Mouse (Mus musculus) CH12.LX (cell line): ENCODE data around the gene Rab29. TPM values are rescaled to one million over a fixed set of nuclear protein-coding genes. Genes with fewer than 3 reads are reported as not detected.
A peak's percentile ranks its signal among the peaks of the same experiment; 100 is the strongest.

Experiments used
- DNase-seq: peaks from one replicate; pipeline ENCODE4 v3.0.0-alpha.2; 2013; ENCODE audit errors: extremely low read depth
- H3K27ac ChIP-seq: 2 replicates; pipeline ENCODE4 v1.5.1; 2012; ENCODE audit warnings: low read depth, mild to moderate bottlenecking, control low read depth, moderate library complexity; ENCODE audit not compliant: insufficient read depth
- H3K27me3 ChIP-seq: replicated peaks from 2 replicates; pipeline ENCODE3; 2012; ENCODE audit warnings: inconsistent platforms
- H3K36me3 ChIP-seq, 2 experiments: replicated peaks in 1 of 2; 2 replicates each; pipeline versions ENCODE3 to v1.6.1; 2012; ENCODE audit warnings: inconsistent platforms in 1 of 2, low read length in 1 of 2, mild to moderate bottlenecking in 1 of 2, mixed read lengths in 1 of 2, moderate library complexity in 1 of 2; ENCODE audit not compliant: control insufficient read depth in 1 of 2, insufficient read depth in 1 of 2
- H3K4me1 ChIP-seq, 2 experiments: 2 replicates each; pipeline ENCODE4 v1.6.1; 2012; ENCODE audit warnings: inconsistent platforms in 1 of 2, moderate library complexity in 1 of 2; ENCODE audit not compliant: insufficient read depth in 2 of 2, control insufficient read depth in 1 of 2
- H3K4me2 ChIP-seq: 2 replicates; pipeline ENCODE4 v1.6.1; 2012; ENCODE audit warnings: low read depth, mild to moderate bottlenecking, control low read depth; ENCODE audit not compliant: poor library complexity, insufficient read depth, severe bottlenecking
- H3K4me3 ChIP-seq, 3 experiments: fragments of 150-350 bp in 1 of 3; sonication (generic) in 1 of 3; replicated peaks in 1 of 3; 2 replicates each; pipeline versions ENCODE3 to v1.5.1; 2011 to 2012; ENCODE audit warnings: low read depth in 2 of 3, low read length in 2 of 3, mild to moderate bottlenecking in 2 of 3, moderate library complexity in 2 of 3, control low read depth in 1 of 3, improper control_type of control experiment in 1 of 3, inconsistent platforms in 1 of 3, mixed read lengths in 1 of 3; ENCODE audit not compliant: poor library complexity in 1 of 3
- H3K79me2 ChIP-seq: replicated peaks from 2 replicates; pipeline ENCODE4 v1.6.1; 2012; ENCODE audit warnings: mild to moderate bottlenecking, moderate library complexity; ENCODE audit not compliant: control insufficient read depth, poor library complexity, insufficient read depth, severe bottlenecking; ENCODE audit errors: extremely low read depth
- H3K9ac ChIP-seq: 2 replicates; pipeline ENCODE4 v1.6.1; 2012; ENCODE audit warnings: low read depth, mild to moderate bottlenecking, control low read depth, moderate library complexity; ENCODE audit not compliant: insufficient read depth
- H3K9me3 ChIP-seq: replicated peaks from 2 replicates; pipeline ENCODE3; 2012; ENCODE audit warnings: low read length, inconsistent platforms, mixed read lengths
- ETS1 ChIP-seq: conservative IDR thresholded peaks from 2 replicates; pipeline ENCODE4 v1.6.1; 2012; ENCODE audit warnings: low read depth, mild to moderate bottlenecking, inconsistent platforms, low read length, improper control_type of control experiment, moderate library complexity
- GABPA ChIP-seq: IDR thresholded peaks from 2 replicates; pipeline ENCODE4 v1.6.1; 2012; ENCODE audit warnings: low read depth, low read length, improper control_type of control experiment, inconsistent platforms; ENCODE audit not compliant: insufficient replicate concordance
- HCFC1 ChIP-seq: IDR thresholded peaks from 2 replicates; pipeline ENCODE4 v1.6.1; 2012; ENCODE audit warnings: low read depth, mild to moderate bottlenecking, inconsistent platforms, low read length, improper control_type of control experiment
- MAFK ChIP-seq: IDR thresholded peaks from 2 replicates; pipeline ENCODE4 v1.6.1; 2011; ENCODE audit warnings: low read length, improper control_type of control experiment; ENCODE audit not compliant: insufficient replicate concordance
- MAX ChIP-seq: IDR thresholded peaks from 2 replicates; pipeline ENCODE4 v1.6.1; 2011; ENCODE audit warnings: low read length, improper control_type of control experiment
- MXI1 ChIP-seq: IDR thresholded peaks from 2 replicates; pipeline ENCODE4 v1.6.1; 2011; ENCODE audit warnings: mild to moderate bottlenecking, low read depth, low read length, improper control_type of control experiment
- MYC ChIP-seq: IDR thresholded peaks from 2 replicates; pipeline ENCODE4 v1.6.1; 2011; ENCODE audit warnings: low read depth, mild to moderate bottlenecking, improper control_type of control experiment, low read length
- NELFE ChIP-seq: IDR thresholded peaks from 2 replicates; pipeline ENCODE4 v1.6.1; 2011; ENCODE audit warnings: low read depth, low read length, improper control_type of control experiment
- NRF1 ChIP-seq: IDR thresholded peaks from 2 replicates; pipeline ENCODE4 v1.6.1; 2014; ENCODE audit warnings: low read depth, mild to moderate bottlenecking, inconsistent platforms, low read length, improper control_type of control experiment, moderate library complexity
- POLR2A ChIP-seq: IDR thresholded peaks from 2 replicates; pipeline ENCODE4 v1.6.1; 2011; ENCODE audit warnings: low read depth, mild to moderate bottlenecking, improper control_type of control experiment, low read length
- POLR2AphosphoS2 ChIP-seq: IDR thresholded peaks from 2 replicates; pipeline ENCODE4 v1.6.1; 2011; ENCODE audit warnings: low read depth, low read length, improper control_type of control experiment
- SMC3 ChIP-seq: IDR thresholded peaks from 2 replicates; pipeline ENCODE4 v1.6.1; 2011; ENCODE audit warnings: low read depth, low read length, improper control_type of control experiment
- TBP ChIP-seq: conservative IDR thresholded peaks from 2 replicates; pipeline ENCODE4 v1.6.1; 2011; ENCODE audit warnings: low read depth, low read length, improper control_type of control experiment
- TCF12 ChIP-seq: IDR thresholded peaks from 2 replicates; pipeline ENCODE4 v1.6.1; 2014; ENCODE audit warnings: low read depth, mild to moderate bottlenecking, inconsistent platforms, low read length, improper control_type of control experiment
- USF2 ChIP-seq: conservative IDR thresholded peaks from 2 replicates; pipeline ENCODE4 v1.6.1; 2011; ENCODE audit warnings: low read depth, low read length, improper control_type of control experiment
- ZKSCAN1 ChIP-seq: IDR thresholded peaks from 2 replicates; pipeline ENCODE4 v1.6.1; 2012; ENCODE audit warnings: low read depth, inconsistent platforms, low read length, improper control_type of control experiment, borderline replicate concordance
- ZMIZ1 ChIP-seq: IDR thresholded peaks from 2 replicates; pipeline ENCODE4 v1.6.1; 2012; ENCODE audit warnings: low read depth, mild to moderate bottlenecking, inconsistent platforms, low read length, improper control_type of control experiment
- dilution Hi-C: fragments of 300-500 bp; cut with MboI; formaldehyde crosslinking; loops from 2 replicates; pipeline ENCODE4 v1.14.3; 2020; ENCODE audit warnings: low sequenced_read_pairs; ENCODE audit not compliant: extremely low pct_unique_long_range_greater_than_20kb, extremely low pct_ligation_motif_present
- in situ Hi-C: fragments of 300-500 bp; cut with MboI; formaldehyde crosslinking; loops from 3 replicates; pipeline ENCODE4 v1.14.3; 2019; ENCODE audit warnings: low sequenced_read_pairs, low pct_ligation_motif_present, low pct_unique_long_range_greater_than_20kb, mixed read lengths
- polyA plus RNA-seq: library from polyadenylated mRNA; unstranded; fragments of >175 nt; gene quantifications from 2 replicates; pipeline ENCODE4 v1.2.1, GENCODE M21; 2012; ENCODE audit warnings: low read depth; ENCODE audit not compliant: insufficient read length
- total RNA-seq, 2 experiments: library from RNA; depleted of rRNA; stranded (reverse); fragments of 300-350 nt in 1 of 2; fragments of >200 nt in 1 of 2; gene quantifications; 2 replicates each; pipeline ENCODE4 v1.2.3; 2012 to 2014

Rab29 gene
- total and polyA plus RNA-seq, 3 experiments = 10.8 to 16.4 (median 14.8) TPM

- H3K27ac ChIP-seq = no peak overlapping the region
- H3K27me3 ChIP-seq = no peaks in the 10 kb centered on the region
- TF ChIP-seq ZMIZ1 (no peak), POLR2AphosphoS2 (no peak), NRF1 (no peak), HCFC1 (no peak), ZKSCAN1 (no peak), MAX (no peak), MAFK (no peak), MYC (no peak), MXI1 (no peak)
- in situ Hi-C loops (no loop called here), dilution Hi-C loops (loop anchor here (25.0 kb wide), 1 partner anchor 250 kb away; no protein-coding TSS in a partner anchor)
- no peaks in the 10 kb centered on the region for H3K4me1 ChIP-seq
- no peak overlapping the region for H3K4me3 ChIP-seq
- H3K36me3 ChIP-seq = no peaks in the 10 kb centered on the region
- H3K9ac ChIP-seq = no peak overlapping the region
- no peak for DNase-seq
- H3K4me2 ChIP-seq = no peak overlapping the region
- no peaks in the 10 kb centered on the region for H3K9me3 ChIP-seq
- H3K79me2 ChIP-seq = no peaks in the 10 kb centered on the region
Observed at GRCm38 (mm10) chr1:131861811-131862210, 5.2 kb upstream of the Rab29 start.

- no peak for TF ChIP-seq TCF12
- dilution Hi-C loops (loop anchor here (25.0 kb wide), 1 partner anchor 253 kb away; no protein-coding TSS in a partner anchor), in situ Hi-C loops (no loop called here)
- no peak for DNase-seq
- no peaks in the 10 kb centered on the region for H3K27me3 ChIP-seq
- H3K79me2 ChIP-seq = no peaks in the 10 kb centered on the region; the same call in 1 of the 2 replicates
- no peak overlapping the region for H3K27ac ChIP-seq
- H3K9me3 ChIP-seq = no peaks in the 10 kb centered on the region
- H3K9ac ChIP-seq = no peak overlapping the region
- H3K4me3 ChIP-seq = no peak overlapping the region
- H3K36me3 ChIP-seq = peaks cover 0 to 4% of the 10 kb centered on the region in 2 experiments
- H3K4me1 ChIP-seq = peaks cover 5 to 6% of the 10 kb centered on the region in 2 experiments; a peak in 3 of 4 replicates
- H3K4me2 ChIP-seq = no peak overlapping the region
Observed at GRCm38 (mm10) chr1:131865596-131865995, 1.4 kb upstream of the Rab29 start.

- Histone ChIP-seq H3K4me3 (peak overlapping the region in 2 of 3 experiments; percentile 24 to 70), H3K27me3 (no peaks in the 10 kb centered on the region), H3K27ac (no peak overlapping the region), H3K79me2 (no peaks in the 10 kb centered on the region; the same call in 1 of the 2 replicates), H3K4me1 (peaks cover 5 to 6% of the 10 kb centered on the region in 2 experiments; a peak in 3 of 4 replicates), H3K4me2 (no peak overlapping the region), H3K9ac (no peak overlapping the region), H3K9me3 (no peaks in the 10 kb centered on the region), H3K36me3 (peaks cover 0 to 7% of the 10 kb centered on the region in 2 experiments)
- dilution Hi-C loops = loop anchor here (25.0 kb wide), 1 partner anchor 254 kb away; no protein-coding TSS in a partner anchor
- TF ChIP-seq TBP = peak; percentile 89
- TF ChIP-seq ETS1 = no peak
- TF ChIP-seq SMC3 = no peak
- no peak for TF ChIP-seq USF2
- TF ChIP-seq ZMIZ1 = peak; percentile 93
- no peak for TF ChIP-seq GABPA
- peak; percentile 30; the same call in 1 of the 2 replicates for TF ChIP-seq POLR2A
- no peak for TF ChIP-seq NELFE
- DNase-seq = no peak
- in situ Hi-C loops = no loop called here
Observed at GRCm38 (mm10) chr1:131866304-131866999, 572 bp upstream of the Rab29 start.
